Mouse (Mus musculus): ENCODE measurements around the gene Tas2r134.

Gene Tas2r134

GRCm38 (mm10) chr2:51652086-51652485 is 24.8 kb downstream of the Tas2r134 start:
- DNase-seq (ENCODE audit: low spot score): no peak

DNA sequence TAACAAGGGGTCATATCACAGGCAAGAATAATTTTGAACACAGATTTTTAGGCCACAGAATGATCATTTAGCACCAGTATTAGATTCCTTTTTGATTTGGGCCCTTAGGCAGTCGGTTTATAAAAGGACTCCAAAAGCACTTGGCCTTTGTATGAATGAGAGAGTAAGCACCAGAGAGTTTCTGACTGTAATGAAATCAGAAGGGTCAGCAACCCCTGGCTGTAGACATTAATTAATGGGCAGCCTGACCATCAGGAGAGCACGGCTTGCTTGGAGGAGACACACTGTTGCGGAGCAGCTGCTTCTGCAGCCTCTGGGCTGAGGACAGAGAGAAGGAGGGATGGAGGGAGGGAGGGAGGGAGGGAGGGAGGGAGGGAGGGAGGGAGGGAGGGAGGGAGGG is 30.4 kb downstream of the Tas2r134 start:
- no peak for DNase-seq (ENCODE audit: low spot score)

- no peak for DNase-seq (ENCODE audit: low spot score)
Observed at GRCm38 (mm10) chr2:51658288-51658687, 31.0 kb downstream of the Tas2r134 start.

DNA sequence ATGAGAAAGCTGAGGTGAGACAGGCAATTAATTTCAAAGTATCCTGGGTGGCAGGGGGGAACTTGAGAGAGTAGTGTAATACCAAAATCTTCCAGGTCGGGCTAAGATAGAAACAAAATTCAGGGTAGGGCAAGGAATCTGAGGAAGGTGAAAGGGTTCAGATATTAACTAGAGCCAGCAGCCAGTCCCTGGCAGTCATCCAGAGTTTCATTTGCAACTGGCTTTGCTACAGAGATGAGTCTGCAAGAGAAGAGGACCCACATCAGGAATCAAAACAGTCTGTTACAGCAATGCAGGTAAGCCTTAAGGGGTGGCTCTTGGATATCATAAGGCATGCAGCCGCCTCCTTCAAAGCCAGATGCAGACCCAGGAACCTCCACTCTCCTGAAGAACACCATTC is 47.0 kb downstream of the Tas2r134 start:
- no peak for DNase-seq (ENCODE audit: low spot score)

Measured in ovary, postnatal 36 days (tissue).